Mouse (Mus musculus) brain, embryonic 14.5 days (tissue): ENCODE data around the gene Zfp799.

ENCODE experiments used
- CTCF ChIP-seq: fragments of 200-500 bp; IDR thresholded peaks from 2 replicates; pipeline ENCODE4 v1.5.1; 2012; ENCODE audit warnings: inconsistent platforms, mild to moderate bottlenecking, moderate library complexity, borderline replicate concordance; ENCODE audit not compliant: insufficient read depth, insufficient read length; ENCODE audit errors: extremely low read depth
- POLR2A ChIP-seq: fragments of 200-500 bp; IDR thresholded peaks from 2 replicates; pipeline ENCODE4 v1.6.1; 2012; ENCODE audit warnings: mild to moderate bottlenecking, inconsistent platforms, borderline replicate concordance; ENCODE audit not compliant: poor library complexity, insufficient read depth, insufficient read length, severe bottlenecking; ENCODE audit errors: extremely low read depth

GRCm38 (mm10) chr17:32771213-32771612 is 58.8 kb downstream of the Zfp799 start:
- TF ChIP-seq CTCF (no peak; the same call in 1 of the 2 replicates), POLR2A (no peak)
